Mouse (Mus musculus) C2C12 (cell line): ENCODE data around the gene Rasd1. TPM values are rescaled to one million over a fixed set of nuclear protein-coding genes. Genes with fewer than 3 reads are reported as not detected.
A peak's percentile ranks its signal among the peaks of the same experiment; 100 is the strongest.

ENCODE experiments used
- H3K27me3 ChIP-seq: one replicate; pipeline ENCODE4 v1.6.1; 2011; ENCODE audit not compliant: control insufficient read depth, insufficient read depth, insufficient read length
- H3K36me3 ChIP-seq: one replicate; pipeline ENCODE4 v1.6.1; 2011; ENCODE audit not compliant: control insufficient read depth, insufficient read depth
- H3K4me3 ChIP-seq: one replicate; pipeline ENCODE4 v1.5.1; 2011; ENCODE audit warnings: mild to moderate bottlenecking, control low read depth; ENCODE audit not compliant: poor library complexity, insufficient read depth, severe bottlenecking
- H3K79me2 ChIP-seq: one replicate; pipeline ENCODE4 v1.6.1; 2011; ENCODE audit not compliant: control insufficient read depth, insufficient read depth
- H3K79me3 ChIP-seq: one replicate; pipeline ENCODE4 v1.6.1; 2011; ENCODE audit warnings: low read depth, control low read depth
- H3ac ChIP-seq: one replicate; pipeline ENCODE3; 2011; ENCODE audit warnings: low read depth; ENCODE audit not compliant: control insufficient read depth, insufficient read length
- CEBPB ChIP-seq: IDR thresholded peaks from one replicate; pipeline ENCODE4 v1.6.1; 2011; ENCODE audit warnings: low read depth, mild to moderate bottlenecking, control low read depth, moderate library complexity
- CTCF ChIP-seq: IDR thresholded peaks from one replicate; pipeline ENCODE4 v1.5.1; 2011; ENCODE audit not compliant: control insufficient read depth, insufficient read depth, insufficient read length
- FOSL1 ChIP-seq: IDR thresholded peaks from one replicate; pipeline ENCODE4 v1.8.0; 2011; ENCODE audit warnings: mild to moderate bottlenecking, low read length; ENCODE audit not compliant: poor library complexity, insufficient read depth, severe bottlenecking
- MAX ChIP-seq: IDR thresholded peaks from one replicate; pipeline ENCODE4 v1.6.1; 2011; ENCODE audit warnings: mild to moderate bottlenecking, control low read depth
- MYOD1 ChIP-seq: IDR thresholded peaks from one replicate; pipeline ENCODE4 v1.6.1; 2011; ENCODE audit warnings: low read depth; ENCODE audit not compliant: control insufficient read depth, insufficient read length
- MYOG ChIP-seq: IDR thresholded peaks from one replicate; pipeline ENCODE4 v1.6.1; 2011; ENCODE audit not compliant: control insufficient read depth, insufficient read length; ENCODE audit errors: extremely low read depth
- USF1 ChIP-seq: IDR thresholded peaks from one replicate; pipeline ENCODE4 v1.6.1; 2011; ENCODE audit warnings: low read depth, mild to moderate bottlenecking, control low read depth, moderate library complexity
- polyA plus RNA-seq: library from polyadenylated mRNA; unstranded; fragments of >200 nt; fragmentation: generic; extraction: Trizol; gene quantifications from one replicate; pipeline ENCODE4 v1.2.1, GENCODE M21; 2012; ENCODE audit warnings: missing spikeins

The Rasd1 gene
- polyA plus RNA-seq, 1 experiment = 0.16 TPM

- no peak for TF ChIP-seq CTCF
- no peak for TF ChIP-seq FOSL1
- no peak for TF ChIP-seq MYOD1
- TF ChIP-seq MAX = no peak
- TF ChIP-seq CEBPB = no peak
- TF ChIP-seq MYOG = no peak
- TF ChIP-seq USF1 = no peak
- Histone ChIP-seq H3K36me3 (no peaks in the 10 kb centered on the region), H3ac (no peak overlapping the region), H3K27me3 (no peaks in the 10 kb centered on the region), H3K79me3 (no peaks in the 10 kb centered on the region), H3K79me2 (no peaks in the 10 kb centered on the region), H3K4me3 (no peak overlapping the region)
These were observed 6.9 kb upstream of the Rasd1 start for GRCm38 (mm10) chr11:59971691-59972090.

- TF ChIP-seq MYOG (no peak), MAX (no peak), CTCF (no peak), MYOD1 (no peak), FOSL1 (no peak), USF1 (no peak), CEBPB (no peak)
- Histone ChIP-seq H3K4me3 (no peak overlapping the region), H3K79me2 (no peaks in the 10 kb centered on the region), H3K27me3 (no peaks in the 10 kb centered on the region), H3K36me3 (no peaks in the 10 kb centered on the region), H3ac (no peak overlapping the region), H3K79me3 (no peaks in the 10 kb centered on the region)
These were observed 6.0 kb upstream of the Rasd1 start for GRCm38 (mm10) chr11:59970780-59971179.

GRCm38 (mm10) chr11:59967765-59968164, 3.0 kb upstream of the Rasd1 start:
- H3K79me3 ChIP-seq = no peaks in the 10 kb centered on the region
- no peaks in the 10 kb centered on the region for H3K36me3 ChIP-seq
- H3ac ChIP-seq = no peak overlapping the region
- H3K4me3 ChIP-seq = no peak overlapping the region
- TF ChIP-seq MAX (no peak), MYOG (no peak), USF1 (no peak), MYOD1 (no peak), CEBPB (no peak), FOSL1 (no peak), CTCF (no peak)
- H3K27me3 ChIP-seq = no peaks in the 10 kb centered on the region
- no peaks in the 10 kb centered on the region for H3K79me2 ChIP-seq

- Histone ChIP-seq H3K27me3 (no peaks in the 10 kb centered on the region), H3K79me2 (no peaks in the 10 kb centered on the region), H3K36me3 (peaks cover 8% of the 10 kb centered on the region), H3ac (no peak overlapping the region), H3K4me3 (no peak overlapping the region), H3K79me3 (no peaks in the 10 kb centered on the region)
- TF ChIP-seq CTCF (no peak), MYOG (no peak), USF1 (no peak), MYOD1 (no peak), MAX (no peak), FOSL1 (no peak), CEBPB (no peak)
These were observed 1.3 kb upstream of the Rasd1 start for GRCm38 (mm10) chr11:59966102-59966483.

- no peaks in the 10 kb centered on the region for H3K79me3 ChIP-seq
- peak; percentile 59 for TF ChIP-seq CTCF
- no peak for TF ChIP-seq MYOG
- H3K4me3 ChIP-seq = peak overlapping the region; percentile 31
- no peak overlapping the region for H3ac ChIP-seq
- H3K36me3 ChIP-seq = peaks cover 14% of the 10 kb centered on the region
- H3K79me2 ChIP-seq = no peaks in the 10 kb centered on the region
- H3K27me3 ChIP-seq = no peaks in the 10 kb centered on the region
These were observed 720 bp upstream of the Rasd1 start for GRCm38 (mm10) chr11:59965227-59966101.
